Mouse (Mus musculus) embryo, embryonic 9.5 days (tissue): ENCODE data around the gene Gm21293.
"Not testable (repeated sequence)": the region's sequence is repeated elsewhere in the genome, so short reads cannot be mapped to it uniquely, and the experiment has no call there.

Source experiments
- DNase-seq: peaks from one replicate; pipeline ENCODE4 v3.0.0-alpha.2; 2017; ENCODE audit errors: extremely low spot score

Gene Gm21293

GRCm38 (mm10) chr10:104142687-104143086 lies at the start of gene Gm21293:
Gm21293 (plus strand) TSS chr10:104142987.
- not testable (repeated sequence) for DNase-seq

- no peak for DNase-seq
Measured at GRCm38 (mm10) chr10:104110044-104110443, 32.7 kb upstream of the Gm21293 start.

GRCm38 (mm10) chr10:104118312-104118711 lies 24.5 kb upstream of the Gm21293 start:
- DNase-seq = no peak

GRCm38 (mm10) chr10:104151197-104151596 lies 8.4 kb downstream of the Gm21293 start, which contains the start of gene Gm6763:
Gm6763 (plus strand) TSS chr10:104151497.
- not testable (repeated sequence) for DNase-seq

- DNase-seq = not testable (repeated sequence)
Measured at GRCm38 (mm10) chr10:104159706-104160105, 16.9 kb downstream of the Gm21293 start, which contains the start of gene Gm8764. Gm8764 (plus strand) TSS chr10:104160006.

- DNase-seq = not testable (repeated sequence)
Measured at GRCm38 (mm10) chr10:104168215-104168614, 25.4 kb downstream of the Gm21293 start, which contains the start of gene Gm21304. Gm21304 (plus strand) TSS chr10:104168515.

GRCm38 (mm10) chr10:104176724-104177123 lies 33.9 kb downstream of the Gm21293 start, which contains the start of gene Gm21312:
Gm21312 (plus strand) TSS chr10:104177024.
- DNase-seq = not testable (repeated sequence)

GRCm38 (mm10) chr10:104185233-104185632 lies 42.4 kb downstream of the Gm21293 start, which contains the start of gene Gm20765:
Gm20765 (plus strand) TSS chr10:104185533.
- DNase-seq = not testable (repeated sequence)

GRCm38 (mm10) chr10:104193742-104194141 lies 51.0 kb downstream of the Gm21293 start, which contains the start of gene Gm4340:
Gm4340 (plus strand) TSS chr10:104194042.
- DNase-seq = not testable (repeated sequence)
